Mouse (Mus musculus): ENCODE measurements around the gene Ap5s1.

Gene Ap5s1

GRCm38 (mm10) chr2:131206778-131207177 lies at the start of gene Ap5s1:
Ap5s1 (plus strand) TSS chr2:131207078.
- no peak for DNase-seq

GRCm38 (mm10) chr2:131159491-131159910 lies 47.4 kb upstream of the Ap5s1 start:
- DNase-seq, result peak; percentile 88

GRCm38 (mm10) chr2:131159938-131160581 lies 46.8 kb upstream of the Ap5s1 start, which contains the start of gene 1700037H04Rik:
1700037H04Rik (minus strand) TSS chr2:131160081.
- peak; percentile 98 for DNase-seq

- peak; percentile 41 for DNase-seq
Measured at GRCm38 (mm10) chr2:131160671-131161111, 46.2 kb upstream of the Ap5s1 start.

GRCm38 (mm10) chr2:131163924-131164323 lies 43.0 kb upstream of the Ap5s1 start:
- DNase-seq, result no peak

GRCm38 (mm10) chr2:131166172-131166571 lies 40.7 kb upstream of the Ap5s1 start:
- no peak for DNase-seq

- no peak for DNase-seq
Measured at GRCm38 (mm10) chr2:131167984-131168383, 38.9 kb upstream of the Ap5s1 start.

GRCm38 (mm10) chr2:131168914-131169313 lies 38.0 kb upstream of the Ap5s1 start:
- DNase-seq, result no peak

- no peak for DNase-seq
Measured at GRCm38 (mm10) chr2:131170936-131171335, 35.9 kb upstream of the Ap5s1 start.

- no peak for DNase-seq
Measured at GRCm38 (mm10) chr2:131171401-131172104, 35.3 kb upstream of the Ap5s1 start.

- DNase-seq, result no peak
Measured at GRCm38 (mm10) chr2:131172322-131172721, 34.6 kb upstream of the Ap5s1 start.

- peak; percentile 40 for DNase-seq
Measured at GRCm38 (mm10) chr2:131174700-131175099, 32.2 kb upstream of the Ap5s1 start.

GRCm38 (mm10) chr2:131175286-131175944 lies 31.5 kb upstream of the Ap5s1 start:
- no peak for DNase-seq

- DNase-seq, result no peak
Measured at GRCm38 (mm10) chr2:131175945-131176309, 31.0 kb upstream of the Ap5s1 start.

- no peak for DNase-seq
Measured at GRCm38 (mm10) chr2:131176491-131176890, 30.4 kb upstream of the Ap5s1 start.

GRCm38 (mm10) chr2:131177932-131178331 lies 28.9 kb upstream of the Ap5s1 start:
- no peak for DNase-seq

- no peak for DNase-seq
Measured at GRCm38 (mm10) chr2:131178828-131179245, 28.0 kb upstream of the Ap5s1 start.

GRCm38 (mm10) chr2:131179246-131179886 lies 27.5 kb upstream of the Ap5s1 start:
- peak; percentile 56 for DNase-seq

GRCm38 (mm10) chr2:131179990-131180587 lies 26.8 kb upstream of the Ap5s1 start, which contains the start of gene Cenpb:
Cenpb (minus strand) TSS chr2:131180067.
- peak; percentile 84 for DNase-seq

- peak; percentile 38 for DNase-seq
Measured at GRCm38 (mm10) chr2:131186343-131186742, 20.5 kb upstream of the Ap5s1 start.

- peak; percentile 98 for DNase-seq
Measured at GRCm38 (mm10) chr2:131186771-131187601, 19.9 kb upstream of the Ap5s1 start, which contains the start of the genes Cdc25b and Spef1. Cdc25b (plus strand) TSS chr2:131186949. Spef1 (minus strand) TSS chr2:131187282.

GRCm38 (mm10) chr2:131187602-131187922 lies 19.3 kb upstream of the Ap5s1 start:
- no peak for DNase-seq

Measured in liver (tissue).